Mouse (Mus musculus) liver, postnatal 0 days (tissue): Measurements from ENCODE around the gene Akt1s1.

ENCODE experiments used
- CTCF ChIP-seq: sonication (generic); IDR thresholded peaks from 2 replicates; pipeline ENCODE4 v1.5.1; 2016; ENCODE audit warnings: antibody characterized with exemption, low read depth
- EP300 ChIP-seq: IDR thresholded peaks from 2 replicates; pipeline ENCODE4 v1.6.1; 2016; ENCODE audit warnings: antibody characterized with exemption, low read depth, mild to moderate bottlenecking

DNA sequence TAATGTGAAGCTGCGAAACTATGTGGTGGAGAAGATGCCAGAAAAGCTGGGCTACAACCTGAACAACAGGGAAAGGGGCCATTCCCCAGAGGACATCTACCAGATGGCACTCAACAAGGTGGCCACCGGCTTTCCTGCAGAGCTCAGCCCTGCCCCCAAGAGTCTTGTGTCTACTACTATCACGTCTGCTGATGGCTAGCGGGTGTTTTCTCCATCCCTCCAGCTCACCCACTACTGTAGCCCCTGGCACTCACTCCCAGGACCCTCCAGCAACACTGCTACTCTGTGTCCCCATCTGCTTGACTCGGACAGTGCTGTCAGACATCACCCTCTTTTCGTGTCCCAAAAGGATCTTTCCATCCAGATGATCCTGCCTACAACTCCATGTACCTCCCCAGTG, 10.7 kb upstream of the Akt1s1 start:
- no peak for TF ChIP-seq CTCF
- TF ChIP-seq EP300 = no peak
